Mouse (Mus musculus): ENCODE data around the gene Ceacam15.

Ceacam15 gene

GRCm38 (mm10) chr7:16631025-16631424 is 44.5 kb downstream of the Ceacam15 start:
- DNase-seq (ENCODE audit: low read depth, low spot score), result peak; percentile 36

- peak; percentile 84 for DNase-seq (ENCODE audit: low read depth, low spot score)
Measured at GRCm38 (mm10) chr7:16629598-16630296, 45.8 kb downstream of the Ceacam15 start.

- peak; percentile 88 for DNase-seq (ENCODE audit: low read depth, low spot score)
Measured at GRCm38 (mm10) chr7:16628096-16628771, 47.3 kb downstream of the Ceacam15 start.

GRCm38 (mm10) chr7:16623687-16624086 is 51.8 kb downstream of the Ceacam15 start:
- no peak for DNase-seq (ENCODE audit: low read depth, low spot score)

- DNase-seq (ENCODE audit: low read depth, low spot score), result no peak
Measured at GRCm38 (mm10) chr7:16623131-16623530, 52.4 kb downstream of the Ceacam15 start.
